Mouse (Mus musculus): ENCODE results near the gene Pou6f1.

Gene Pou6f1

GRCm38 (mm10) chr15:100557705-100558433 is 41.9 kb downstream of the Pou6f1 start:
- TF ChIP-seq GATA4 (IDR thresholded peaks at IDR 0.05; ENCODE audit: insufficient replicate concordance, low read length): no peak

- TF ChIP-seq GATA4 (IDR thresholded peaks at IDR 0.05; ENCODE audit: insufficient replicate concordance, low read length): no peak
These were observed 43.4 kb downstream of the Pou6f1 start for GRCm38 (mm10) chr15:100556378-100556777.

GRCm38 (mm10) chr15:100555965-100556364 is 43.8 kb downstream of the Pou6f1 start:
- TF ChIP-seq GATA4 (IDR thresholded peaks at IDR 0.05; ENCODE audit: insufficient replicate concordance, low read length): no peak

- TF ChIP-seq GATA4 (IDR thresholded peaks at IDR 0.05; ENCODE audit: insufficient replicate concordance, low read length): no peak; the same call in 1 of the 2 replicates
These were observed 48.2 kb downstream of the Pou6f1 start, which contains the start of gene Tfcp2 for GRCm38 (mm10) chr15:100551326-100552307. TSS of gene Tfcp2 (minus strand) at chr15:100552008.

DNA sequence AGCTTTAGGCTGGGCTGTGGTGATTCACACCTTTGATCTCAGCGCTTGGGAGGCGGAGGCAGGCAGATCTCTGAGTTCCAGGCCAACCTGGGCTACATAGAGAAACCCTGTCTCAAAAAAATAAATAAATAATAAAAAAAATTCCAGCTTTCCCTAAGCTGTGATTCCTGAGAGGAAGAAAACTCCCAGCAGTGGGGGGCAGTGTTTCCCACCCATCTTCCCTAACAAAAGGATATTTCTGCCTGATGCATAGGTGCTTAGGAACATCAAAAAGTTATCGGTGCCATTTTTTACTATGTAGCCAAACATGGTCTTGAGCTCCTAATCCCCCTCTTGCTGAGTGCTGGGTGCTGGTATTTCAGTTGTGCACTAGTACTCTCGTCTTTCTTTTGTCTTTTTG is 49.5 kb downstream of the Pou6f1 start:
- TF ChIP-seq GATA4 (IDR thresholded peaks at IDR 0.05; ENCODE audit: insufficient replicate concordance, low read length): no peak

DNA sequence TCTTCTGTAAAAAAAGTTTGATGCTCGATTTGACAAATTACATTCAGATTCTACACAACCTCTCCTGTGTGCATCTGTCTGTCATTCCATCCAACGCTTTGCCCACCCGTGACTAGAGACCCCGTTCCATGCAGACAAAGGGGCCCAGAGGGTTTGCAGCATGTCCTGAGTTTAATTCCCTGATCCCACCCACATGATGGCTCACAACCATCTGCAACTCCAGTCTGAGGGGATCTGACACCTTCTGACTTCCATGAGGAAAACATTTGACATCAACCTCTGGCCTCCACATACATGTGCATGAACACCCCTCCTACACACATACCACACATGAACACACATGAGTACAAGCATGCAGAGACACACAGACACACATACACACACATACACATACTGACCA is 58.4 kb downstream of the Pou6f1 start:
- no peak for TF ChIP-seq GATA4 (IDR thresholded peaks at IDR 0.05; ENCODE audit: insufficient replicate concordance, low read length)

- TF ChIP-seq GATA4 (IDR thresholded peaks at IDR 0.05; ENCODE audit: insufficient replicate concordance, low read length): no peak
These were observed 60.4 kb downstream of the Pou6f1 start for GRCm38 (mm10) chr15:100539411-100539810.

- no peak for TF ChIP-seq GATA4 (IDR thresholded peaks at IDR 0.05; ENCODE audit: insufficient replicate concordance, low read length)
These were observed 61.9 kb downstream of the Pou6f1 start for GRCm38 (mm10) chr15:100537913-100538312.

DNA sequence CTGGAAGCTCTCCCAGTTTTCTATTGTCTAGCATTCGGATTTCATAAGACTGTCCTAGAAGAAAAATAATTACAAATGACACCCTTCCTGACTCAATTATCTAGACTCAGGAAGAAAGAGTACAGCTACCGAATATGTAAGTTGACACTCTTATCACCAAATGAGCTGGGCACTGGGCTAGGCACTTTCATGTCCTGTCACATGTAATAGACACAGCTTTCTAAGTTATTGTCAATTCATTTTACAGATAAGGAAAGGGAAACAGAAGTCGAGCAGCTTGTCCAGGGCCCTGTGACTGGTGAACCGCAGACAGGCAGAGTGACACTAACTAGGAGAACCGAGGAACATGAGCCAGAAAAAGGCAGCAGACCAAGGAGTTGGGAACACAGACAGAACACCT is 71.9 kb downstream of the Pou6f1 start:
- TF ChIP-seq GATA4 (IDR thresholded peaks at IDR 0.05; ENCODE audit: insufficient replicate concordance, low read length): no peak

DNA sequence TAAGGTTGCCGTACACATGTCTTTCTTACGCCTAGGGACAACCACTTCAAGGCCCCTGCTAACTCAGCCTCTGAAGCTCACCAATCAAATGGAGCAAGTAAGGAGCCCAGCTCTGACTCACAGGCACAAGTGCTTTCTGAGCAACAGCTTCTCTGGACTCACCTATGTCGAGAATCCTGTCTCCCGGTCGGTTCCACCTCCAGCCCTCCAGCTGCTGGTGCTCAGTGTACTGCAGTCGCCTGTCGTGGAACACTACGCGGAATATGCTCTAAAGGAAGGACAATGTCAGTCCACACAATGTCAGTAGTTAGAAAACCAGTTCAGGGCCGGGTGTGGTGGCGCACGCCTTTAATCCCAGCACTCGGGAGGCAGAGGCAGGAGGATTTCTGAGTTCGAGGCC is 74.4 kb downstream of the Pou6f1 start:
- TF ChIP-seq GATA4 (IDR thresholded peaks at IDR 0.05; ENCODE audit: insufficient replicate concordance, low read length): no peak
